Mouse (Mus musculus) 3T3-L1 (cell line): ENCODE measurements around the gene Sf3b5.
A peak's percentile ranks its signal among the peaks of the same experiment; 100 is the strongest.
"Not testable (repeated sequence)": the region's sequence is repeated elsewhere in the genome, so short reads cannot be mapped to it uniquely, and the experiment has no call there.

Source experiments
- DNase-seq: peaks from one replicate; pipeline ENCODE4 v3.0.0-alpha.2; 2015; ENCODE audit warnings: low read depth, low spot score

Sf3b5 gene

DNA sequence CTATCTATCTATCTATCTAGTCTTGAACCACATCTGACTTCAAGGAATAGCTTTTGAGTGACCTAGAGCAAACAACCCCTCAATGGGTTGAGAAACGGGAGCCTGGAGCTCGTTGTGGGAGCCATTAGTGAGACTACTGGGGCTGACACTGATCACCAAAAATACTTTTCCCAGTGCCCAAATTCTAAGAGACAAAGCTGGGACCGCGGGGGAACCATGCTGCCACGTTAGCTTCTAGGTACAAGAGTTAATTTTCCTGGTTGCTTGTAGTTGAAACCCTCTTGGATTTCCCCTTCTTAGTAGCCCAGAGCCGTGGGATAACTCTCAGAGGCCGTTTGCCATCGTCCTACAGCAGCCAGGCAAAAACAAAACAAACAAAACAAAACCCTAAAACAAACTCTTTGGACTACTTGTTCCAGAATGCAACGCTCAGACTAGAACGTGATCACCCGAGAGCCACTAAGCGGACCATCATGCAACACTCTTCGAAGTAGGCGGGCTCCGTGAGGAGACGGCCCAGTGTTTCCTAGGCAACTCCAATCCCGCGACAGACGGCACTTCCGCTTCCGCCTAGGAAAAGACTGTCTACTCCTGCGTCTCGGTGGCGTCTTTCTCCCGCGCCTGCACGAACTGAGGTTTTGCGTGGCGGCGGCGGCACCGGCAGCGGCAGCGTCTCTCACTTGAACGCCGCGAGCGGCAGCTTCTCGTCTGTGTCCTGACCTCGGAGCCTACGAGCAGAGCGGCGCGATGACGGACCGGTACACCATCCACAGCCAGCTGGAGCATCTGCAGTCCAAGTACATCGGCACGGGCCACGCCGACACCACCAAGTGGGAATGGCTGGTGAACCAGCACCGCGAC is 3.0 kb downstream of the Sf3b5 start:
- peak; percentile 98 for DNase-seq

DNA sequence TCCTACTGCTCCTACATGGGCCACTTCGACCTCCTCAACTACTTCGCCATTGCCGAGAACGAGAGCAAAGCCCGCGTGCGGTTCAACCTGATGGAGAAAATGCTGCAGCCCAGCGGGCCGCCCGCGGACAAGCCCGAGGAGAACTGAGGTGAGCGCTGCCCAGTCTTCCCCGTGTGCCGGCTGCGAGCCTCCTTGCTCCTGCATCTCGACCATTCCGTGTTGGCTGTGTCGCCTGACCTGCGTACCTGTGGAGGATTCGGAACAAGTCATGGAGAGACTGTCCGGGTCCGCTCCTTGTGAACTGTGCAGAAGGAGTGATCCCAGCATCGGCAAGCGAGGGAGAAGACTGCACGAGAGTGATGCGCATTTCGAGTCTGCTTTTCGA is 3.6 kb downstream of the Sf3b5 start:
- no peak for DNase-seq

DNA sequence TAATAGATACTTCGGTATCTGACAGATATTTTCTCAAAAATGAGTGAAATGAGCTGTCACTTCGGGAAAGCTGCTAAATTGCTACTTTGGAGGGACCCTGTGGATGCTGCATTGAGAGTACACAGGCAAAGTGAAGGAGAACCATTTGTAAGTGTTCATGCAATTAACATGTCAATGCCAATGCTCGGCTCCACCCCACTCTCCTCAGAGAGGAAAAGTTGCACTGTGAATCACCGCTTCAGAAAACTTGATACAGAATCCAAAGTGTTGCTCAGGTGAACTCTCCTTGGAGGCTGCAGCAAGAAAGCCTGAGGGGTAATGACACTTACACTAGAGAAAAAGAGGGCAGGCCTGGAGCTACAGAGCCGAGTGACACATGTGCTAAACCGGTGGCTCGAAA is 8.9 kb downstream of the Sf3b5 start:
- no peak for DNase-seq

- DNase-seq = peak; percentile 89
Observed at GRCm38 (mm10) chr10:13016573-13016972, 11.4 kb downstream of the Sf3b5 start.

- DNase-seq = peak; percentile 32
Observed at GRCm38 (mm10) chr10:13018510-13018909, 13.4 kb downstream of the Sf3b5 start.

GRCm38 (mm10) chr10:13019026-13019425 is 13.9 kb downstream of the Sf3b5 start:
- no peak for DNase-seq

DNA sequence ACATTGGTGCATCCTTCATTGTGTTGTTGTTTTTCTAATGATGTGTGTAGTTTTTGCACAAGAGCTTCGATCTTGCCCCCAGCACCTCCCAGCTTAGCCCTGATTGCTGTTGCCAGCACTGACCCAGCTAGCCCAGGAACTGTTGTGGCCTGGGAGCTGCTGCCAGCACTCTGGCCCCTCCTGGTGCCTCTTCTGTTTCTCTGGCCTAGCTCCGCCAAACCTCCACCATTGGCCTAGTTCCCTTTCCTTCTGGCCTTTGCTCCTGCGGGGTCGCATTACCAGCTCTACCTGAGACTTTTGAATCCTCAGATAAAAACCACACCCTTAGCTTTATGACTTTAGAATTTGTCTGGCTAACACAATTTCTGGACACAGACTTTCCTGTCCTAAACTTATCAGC is 17.0 kb downstream of the Sf3b5 start:
- DNase-seq = no peak

DNA sequence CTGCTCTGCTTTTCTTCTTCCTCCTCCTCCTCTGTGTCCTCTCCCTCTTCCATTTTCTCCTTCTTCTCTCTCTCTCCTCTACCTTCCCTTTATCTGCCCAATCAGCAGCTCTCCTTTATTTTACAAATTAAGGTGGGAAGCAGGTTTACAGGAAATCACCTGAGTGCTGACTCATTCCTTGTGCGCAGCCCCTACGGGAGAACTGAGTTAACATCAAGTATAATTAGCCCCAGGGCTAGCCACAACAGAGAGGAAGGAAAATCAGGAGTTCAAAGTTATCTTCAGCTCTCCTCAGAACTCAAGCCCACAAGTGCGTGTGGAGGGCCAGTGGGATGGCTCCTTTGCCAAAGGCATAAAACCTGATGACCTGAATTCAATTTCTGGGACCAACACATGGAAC is 18.8 kb downstream of the Sf3b5 start:
- not testable (repeated sequence) for DNase-seq

GRCm38 (mm10) chr10:13027702-13028101 is 22.6 kb downstream of the Sf3b5 start:
- DNase-seq = no peak

DNA sequence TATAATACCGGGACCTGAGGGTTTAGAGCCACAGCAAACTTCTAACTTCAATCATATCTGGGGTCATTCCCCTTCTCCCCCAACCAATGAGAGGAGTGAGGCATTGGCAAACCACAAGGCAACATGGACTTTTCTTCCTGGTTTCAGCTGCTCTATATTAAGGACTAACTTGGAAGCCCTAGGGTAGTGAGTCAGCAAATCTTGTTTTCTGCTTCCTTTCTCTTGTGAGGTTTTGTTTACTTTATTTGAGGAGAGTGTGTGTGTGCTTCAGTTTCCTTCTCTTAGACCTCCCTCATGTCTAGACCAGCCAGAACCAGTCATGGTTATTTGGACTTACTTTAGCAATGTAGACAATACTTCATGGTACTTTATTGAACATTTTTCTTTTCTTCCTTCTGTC is 23.1 kb downstream of the Sf3b5 start:
- peak; percentile 54 for DNase-seq

- no peak for DNase-seq
Observed at GRCm38 (mm10) chr10:13029416-13029815, 24.3 kb downstream of the Sf3b5 start.

DNA sequence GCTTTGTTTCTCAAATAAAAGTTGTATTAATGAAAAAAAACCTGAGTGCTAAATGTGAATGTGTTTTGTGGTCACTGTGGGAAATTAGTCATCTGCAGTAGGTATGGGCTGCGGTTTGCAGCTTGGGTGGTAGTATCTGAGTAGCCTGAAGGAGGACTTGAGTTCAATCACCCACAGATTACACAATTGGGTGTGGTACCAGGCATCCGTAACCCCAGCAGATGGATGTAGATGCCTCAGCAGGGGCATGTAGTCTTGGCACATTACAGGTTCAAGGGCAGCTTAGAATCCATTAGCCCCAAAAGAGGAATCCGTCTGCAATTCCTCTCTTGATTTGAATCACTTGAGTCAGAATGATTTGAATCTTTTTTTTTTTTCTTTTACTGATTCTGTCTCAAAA is 30.1 kb downstream of the Sf3b5 start:
- DNase-seq = peak; percentile 28

DNA sequence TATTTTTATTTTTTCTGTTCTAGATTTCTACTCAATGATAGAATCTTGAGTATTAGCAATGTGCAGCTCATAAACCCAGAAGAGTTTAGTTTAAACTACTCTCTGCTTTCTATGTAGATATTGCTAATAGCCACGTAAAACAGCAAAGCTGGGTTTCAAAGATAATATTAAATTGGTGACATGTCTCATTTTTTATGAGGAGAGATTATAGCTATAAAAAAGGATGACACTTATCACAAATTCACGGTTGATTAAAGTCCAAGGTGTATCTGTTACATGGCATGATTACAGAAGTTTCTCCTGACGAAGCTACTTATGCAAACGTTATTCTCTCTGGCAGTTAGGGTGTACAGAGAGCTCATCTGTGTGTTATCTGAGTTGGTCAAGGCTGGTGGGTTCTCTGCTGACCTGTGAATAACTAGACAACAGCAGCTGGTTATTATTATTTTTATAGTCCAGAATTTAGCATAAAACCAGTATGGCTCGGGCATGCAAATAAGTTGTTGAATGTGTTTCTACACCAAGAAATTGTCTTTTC is 34.6 kb downstream of the Sf3b5 start:
- DNase-seq = no peak

GRCm38 (mm10) chr10:13044659-13045058 is 39.5 kb downstream of the Sf3b5 start:
- DNase-seq = no peak

DNA sequence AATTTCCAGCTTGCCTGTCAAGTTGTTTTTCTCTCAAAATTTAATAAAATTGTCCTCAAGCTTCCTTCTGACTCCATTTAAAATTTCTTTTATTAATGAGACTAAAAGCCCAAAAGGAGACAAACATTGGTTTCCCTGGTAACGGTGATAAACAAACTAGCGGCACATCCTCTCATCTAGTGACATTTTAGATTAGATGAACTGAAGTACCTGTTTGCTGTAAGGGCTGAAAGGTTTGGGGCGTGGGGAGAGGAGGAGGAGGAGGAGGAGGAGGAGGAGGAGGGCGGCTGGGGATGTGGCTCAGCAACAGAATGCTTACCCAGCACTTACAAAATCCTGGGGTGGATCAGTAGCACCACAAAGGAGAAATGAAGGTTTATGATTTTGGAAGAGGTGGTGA is 42.7 kb downstream of the Sf3b5 start:
- DNase-seq = no peak

DNA sequence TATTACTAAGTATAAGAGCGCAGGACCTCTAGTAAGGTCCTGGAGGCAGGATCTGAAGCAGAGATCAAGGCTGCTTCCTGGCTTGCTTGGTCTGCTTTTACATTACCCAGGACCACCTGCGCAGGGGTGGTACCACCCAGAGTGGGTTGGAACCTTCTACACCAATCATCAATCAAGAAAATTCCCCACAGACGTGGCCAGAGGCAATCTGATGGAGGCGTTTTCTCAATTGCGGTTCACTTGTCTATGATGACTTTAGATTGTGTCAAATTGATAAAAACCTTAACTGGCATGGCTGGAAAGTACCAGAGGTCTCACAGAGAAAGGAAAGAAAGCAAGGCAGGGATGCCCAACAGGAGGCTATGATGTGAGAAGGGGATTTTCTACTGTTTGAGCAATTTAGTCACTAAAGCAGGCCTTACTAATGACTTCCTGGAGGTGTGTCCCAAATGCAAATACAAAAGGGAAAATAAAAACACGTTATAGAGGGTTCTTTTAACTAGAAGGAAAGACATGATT is 51.8 kb downstream of the Sf3b5 start:
- no peak for DNase-seq
